Mouse (Mus musculus): Measurements from ENCODE around the gene Lrba.

- TF ChIP-seq CTCF (IDR thresholded peaks at IDR 0.05; ENCODE audit: low read depth) (no peak), EP300 (optimal IDR thresholded peaks at IDR 0.05) (no peak)
These were observed at the start of gene Lrba for GRCm38 (mm10) chr3:86224564-86225421.
